Mouse (Mus musculus) olfactory bulb, adult 2 months (tissue): ENCODE results near the gene Hddc3. TPM values are rescaled to one million over a fixed set of nuclear protein-coding genes. Genes with fewer than 3 reads are reported as not detected.
"Not testable (repeated sequence)": the region's sequence is repeated elsewhere in the genome, so short reads cannot be mapped to it uniquely, and the experiment has no call there.

ENCODE experiments used
- H3K27ac ChIP-seq: fragments of 200-500 bp; 2 replicates; pipeline ENCODE4 v1.5.1; 2012; ENCODE audit warnings: low read depth, low read length; ENCODE audit not compliant: insufficient read depth
- H3K4me1 ChIP-seq: fragments of 200-500 bp; 2 replicates; pipeline ENCODE4 v1.6.1; 2012; ENCODE audit warnings: low read length; ENCODE audit not compliant: control insufficient read depth, insufficient read depth
- H3K4me3 ChIP-seq: fragments of 200-500 bp; 2 replicates; pipeline ENCODE4 v1.5.1; 2012; ENCODE audit warnings: mild to moderate bottlenecking, low read depth, low read length, moderate library complexity; ENCODE audit not compliant: insufficient read depth
- CTCF ChIP-seq: fragments of 200-500 bp; IDR thresholded peaks from 2 replicates; pipeline ENCODE4 v1.5.1; 2012; ENCODE audit warnings: low read depth, mild to moderate bottlenecking, low read length, moderate library complexity; ENCODE audit not compliant: insufficient read depth
- POLR2A ChIP-seq: fragments of 200-500 bp; IDR thresholded peaks from 2 replicates; pipeline ENCODE4 v1.6.1; 2012; ENCODE audit warnings: mild to moderate bottlenecking, low read depth, low read length, moderate library complexity; ENCODE audit not compliant: insufficient read depth
- WGBS: fragments of 180-500 bp; shearing (Covaris S2); methylation state at CpG from one replicate; pipeline ENCODE4 v1.1.7; 2018; 5-methylcytosine and 5-hydroxymethylcytosine counted together
- polyA plus RNA-seq: library from polyadenylated mRNA; stranded (reverse); fragments of >200 nt; gene quantifications from 2 replicates; pipeline ENCODE4 v1.2.4, GENCODE M21; 2012; ENCODE audit warnings: low replicate concordance; ENCODE audit not compliant: missing spikeins, insufficient read depth, insufficient read length

The Hddc3 gene
- polyA plus RNA-seq, 1 experiment, result not detected

- Histone ChIP-seq H3K27ac (no peak overlapping the region), H3K4me1 (peaks cover 13% of the 10 kb centered on the region), H3K4me3 (no peak overlapping the region)
- 67% methylated on average over 13 of the region's 13 CpGs for WGBS
- TF ChIP-seq CTCF (peak; percentile 22; the same call in 1 of the 2 replicates), POLR2A (no peak)
These were observed 36.6 kb downstream of the Hddc3 start for GRCm38 (mm10) chr7:80379531-80379930.

DNA sequence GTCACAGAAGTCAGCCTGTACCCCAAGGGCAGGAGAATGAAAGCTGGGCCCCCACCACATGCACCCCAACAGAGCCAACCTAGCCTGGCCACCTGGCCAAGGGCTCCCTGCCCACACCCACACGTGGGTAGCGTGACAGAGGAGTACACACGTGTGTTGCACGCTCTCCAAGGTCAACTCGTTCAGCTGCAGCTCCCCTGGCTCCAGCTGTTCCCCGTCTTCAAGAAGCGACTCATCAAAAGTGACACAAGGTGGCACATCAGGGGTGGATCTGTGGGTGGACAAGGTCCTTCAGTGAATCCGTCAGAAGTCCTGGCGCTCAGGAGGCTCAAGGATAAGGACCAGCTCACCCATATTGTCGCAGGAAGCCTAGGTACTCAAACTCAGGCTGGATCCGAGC, 40.0 kb downstream of the Hddc3 start:
- TF ChIP-seq CTCF (no peak), POLR2A (no peak)
- Histone ChIP-seq H3K27ac (no peak overlapping the region), H3K4me1 (peaks cover 10% of the 10 kb centered on the region), H3K4me3 (no peak overlapping the region)
- 82% methylated on average over 11 of the region's 11 CpGs for WGBS

GRCm38 (mm10) chr7:80386235-80386930, 43.5 kb downstream of the Hddc3 start:
- H3K4me1 ChIP-seq, result peaks cover 15% of the 10 kb centered on the region
- H3K27ac ChIP-seq, result no peak overlapping the region
- TF ChIP-seq POLR2A, result no peak
- peak; percentile 71 for TF ChIP-seq CTCF
- 48% methylated on average over 18 of the region's 18 CpGs for WGBS
- no peak overlapping the region for H3K4me3 ChIP-seq

DNA sequence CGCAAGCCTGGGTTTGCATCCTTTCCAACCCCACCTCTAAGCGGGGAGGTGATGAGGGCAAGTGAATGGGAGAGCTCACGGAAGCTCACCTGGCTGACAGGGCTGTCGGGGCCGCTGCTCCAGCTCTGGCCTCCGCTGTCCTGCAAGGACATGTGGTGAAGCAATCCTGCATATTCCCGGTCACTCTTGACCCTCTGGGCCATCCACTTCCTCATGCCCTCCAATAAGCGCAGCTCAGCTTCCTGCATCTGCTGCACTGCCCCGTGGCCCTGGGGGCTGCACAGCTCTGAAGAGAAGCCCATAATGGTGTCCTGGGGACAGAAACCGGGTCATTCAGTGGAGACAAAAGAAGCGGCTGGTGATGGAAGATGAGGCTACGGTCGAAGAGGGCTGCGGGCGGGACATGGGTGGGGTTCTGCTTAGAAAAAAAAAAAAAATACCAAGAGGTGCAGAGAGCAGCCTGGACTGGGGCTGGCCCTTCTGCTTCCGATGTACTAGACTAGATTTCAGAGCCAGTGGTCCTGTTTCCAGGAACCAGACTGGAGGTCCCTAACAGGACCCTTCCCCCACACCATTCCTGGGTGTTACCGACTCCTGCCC, 44.2 kb downstream of the Hddc3 start:
- Histone ChIP-seq H3K4me1 (peaks cover 14% of the 10 kb centered on the region), H3K27ac (no peak overlapping the region), H3K4me3 (peak overlapping the region; percentile 0; the same call in 1 of the 2 replicates)
- TF ChIP-seq CTCF, result no peak
- no peak for TF ChIP-seq POLR2A
- WGBS, result 71% methylated on average over 17 of the region's 17 CpGs

- Histone ChIP-seq H3K27ac (no peak within 1 kb of the TSS), H3K4me3 (peak within 1 kb of the TSS; percentile 0; the same call in 1 of the 2 replicates), H3K4me1 (peaks cover 7% of the 10 kb centered on the region)
- no peak for TF ChIP-seq CTCF
- TF ChIP-seq POLR2A, result no peak
- WGBS, result 49% methylated on average over 33 of the region's 33 CpGs
These were observed 45.0 kb downstream of the Hddc3 start, which contains the start of gene Fes for GRCm38 (mm10) chr7:80387633-80388543. Gene Fes (minus strand): TSS chr7:80387946.

GRCm38 (mm10) chr7:80392119-80392518, 49.2 kb downstream of the Hddc3 start:
- 92% methylated on average over 15 of the region's 15 CpGs for WGBS
- H3K27ac ChIP-seq, result no peak overlapping the region
- H3K4me1 ChIP-seq, result peaks cover 5% of the 10 kb centered on the region; the same call in 1 of the 2 replicates
- no peak overlapping the region for H3K4me3 ChIP-seq
- no peak for TF ChIP-seq POLR2A
- no peak for TF ChIP-seq CTCF

DNA sequence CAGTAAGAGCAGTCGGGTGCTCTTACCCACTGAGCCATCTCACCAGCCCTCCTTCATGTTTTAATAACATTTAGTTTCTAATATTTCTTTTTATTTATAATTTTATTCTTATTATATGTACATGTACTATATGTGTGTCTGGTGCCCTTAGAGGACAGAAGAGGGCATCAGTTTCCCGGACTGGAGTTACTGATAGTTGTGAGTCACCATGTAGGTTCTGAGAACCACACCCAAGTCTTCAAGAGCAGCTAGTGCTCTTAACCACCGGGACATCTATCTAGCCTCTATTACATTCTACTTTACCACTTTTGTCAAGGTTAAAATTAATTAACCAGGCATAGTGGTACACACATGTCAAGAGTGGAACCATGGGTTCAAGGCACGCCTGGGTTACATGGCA, 51.7 kb downstream of the Hddc3 start:
- no peak for TF ChIP-seq POLR2A
- no peak for TF ChIP-seq CTCF
- peaks cover 20% of the 10 kb centered on the region for H3K4me1 ChIP-seq
- no peak overlapping the region for H3K4me3 ChIP-seq
- no peak overlapping the region for H3K27ac ChIP-seq
- 89% methylated on average over 4 of the region's 4 CpGs for WGBS

- H3K27ac ChIP-seq, H3K4me3 ChIP-seq: not testable (repeated sequence)
- WGBS, result 84% methylated on average over 4 of the region's 4 CpGs
- H3K4me1 ChIP-seq, result peaks cover 29% of the 10 kb centered on the region
These were observed 53.5 kb downstream of the Hddc3 start for GRCm38 (mm10) chr7:80396427-80396826.

- Histone ChIP-seq H3K27ac (no peak overlapping the region), H3K4me3 (no peak overlapping the region), H3K4me1 (peaks cover 34% of the 10 kb centered on the region)
- 72% methylated on average over 9 of the region's 9 CpGs for WGBS
- TF ChIP-seq POLR2A, result no peak
- no peak for TF ChIP-seq CTCF
These were observed 55.1 kb downstream of the Hddc3 start for GRCm38 (mm10) chr7:80397986-80398385.
